25 mouse cellular contexts compared by ENCODE assay signal in the genomic region with DNA sequence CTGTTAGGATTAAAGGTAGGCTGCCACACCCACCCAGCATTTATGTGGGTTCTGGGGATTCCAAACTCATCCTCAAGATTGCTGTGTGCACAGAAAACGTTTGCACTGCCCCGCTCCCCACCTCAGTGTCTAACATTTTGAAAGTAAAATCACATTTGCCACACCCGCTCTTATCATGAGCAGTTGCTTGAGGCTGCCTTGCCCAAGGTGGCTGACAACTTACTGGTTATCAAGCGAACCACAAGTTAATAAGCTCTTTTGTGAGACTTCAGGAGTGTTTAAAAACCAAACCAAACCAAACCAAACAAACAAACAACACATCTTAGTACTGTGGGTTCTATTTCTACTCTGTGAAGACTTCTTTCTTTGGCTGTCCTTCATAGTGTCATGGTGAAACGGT.
DNase-seq lines count a peak whose midpoint lies in the region; ATAC-seq lines count a peak whose summit lies in the region.
"Had no signal": no experiment of that assay in that cellular context is flagged by ENCODE, and none has a peak within 500 bp of the region (broad histone marks: within the 10 kb centered on the region; RNA-seq: fewer than 3 reads in every experiment).

No protein-coding gene starts in this region.

- no peak overlapping the region for H3K27ac ChIP-seq in liver, embryonic 15.5 days (replicated peaks)
- no peak overlapping the region for H3K27ac ChIP-seq in limb, embryonic 10.5 days
- H3K27ac ChIP-seq: heart, adult 2 months; hindbrain, embryonic 14.5 days; layer of hippocampus, adult 2 months; midbrain, embryonic 12.5 days; neural tube, embryonic 13.5 days had no signal

- 0 out of 2 replicates have a peak, but pooled peaks cover 4% of the 10 kb centered on the region for H3K27me3 ChIP-seq in liver, embryonic 15.5 days
- no peaks in the 10 kb centered on the region for H3K27me3 ChIP-seq in limb, embryonic 10.5 days (ENCODE audit: low read depth, poor library complexity, severe bottlenecking)
- H3K27me3 ChIP-seq: heart, embryonic 12.5 days; neural tube, embryonic 13.5 days had no signal

- WGBS in liver, embryonic 15.5 days (ENCODE audit: insufficient replicate concordance), result 26% methylated on average over 5 of the region's 5 CpGs
- 82% methylated on average over 5 of the region's 5 CpGs for WGBS in limb, embryonic 10.5 days

- DNase-seq in c-Kit-positive CD71-positive TER-119-negative erythroid progenitor cells, embryonic 14.5 days (ENCODE audit: low read depth), result peak; percentile 59
- peak; percentile 55 for DNase-seq in liver
- DNase-seq in kidney, postnatal 10 days, result no peak
- DNase-seq in limb, embryonic 10.5 days (ENCODE audit: low spot score), result no peak
- no peak for DNase-seq in right cerebral cortex, postnatal 36 days (ENCODE audit: low spot score in 2 of 2)
- DNase-seq: adrenal gland, adult 8-10 months; cerebellum, adult 18-20 months; cerebellum, postnatal 14 days; gastrocnemius, postnatal 25 days; heart, adult 2 months; kidney, adult 11 months; kidney, postnatal 36 days; lung, embryonic 14.5 days; thymus, postnatal 4 days had no signal

- ATAC-seq in liver, embryonic 15.5 days (ENCODE audit: insufficient read depth), result peak; percentile 72
- ATAC-seq in granulocyte monocyte progenitor cell, adult 5-6 weeks (replicated peaks; ENCODE audit: poor library complexity, severe bottlenecking), result no peak
- ATAC-seq: activated CD4-positive, CD25-positive, alpha-beta regulatory T cell, adult 4 months; CD4-positive, CD25-positive, alpha-beta regulatory T cell, adult 4 months; forebrain, embryonic 14.5 days; inflammation-experienced regulatory T-cells, adult 6 months had no signal

- H3K9me3 ChIP-seq in liver, embryonic 15.5 days (replicated peaks), result no peaks in the 10 kb centered on the region
- no peaks in the 10 kb centered on the region for H3K9me3 ChIP-seq in limb, embryonic 10.5 days (replicated peaks)
- H3K9me3 ChIP-seq: heart, embryonic 12.5 days; midbrain, embryonic 12.5 days; neural tube, embryonic 13.5 days had no signal

- no peak overlapping the region for H3K4me3 ChIP-seq in liver, embryonic 15.5 days (replicated peaks)
- no peak overlapping the region for H3K4me3 ChIP-seq in limb, embryonic 10.5 days
- H3K4me3 ChIP-seq: heart, adult 2 months; heart, embryonic 12.5 days; layer of hippocampus, adult 2 months; midbrain, embryonic 12.5 days; neural tube, embryonic 13.5 days had no signal

- H3K9ac ChIP-seq in liver, embryonic 15.5 days, result no peak overlapping the region
- H3K9ac ChIP-seq: heart, embryonic 12.5 days; hindbrain, embryonic 14.5 days; lung, embryonic 14.5 days; midbrain, embryonic 12.5 days; neural tube, embryonic 13.5 days had no signal

- H3K4me2 ChIP-seq in liver, embryonic 15.5 days, result peak overlapping the region; percentile 26; the same call in 1 of the 2 replicates
- H3K4me2 ChIP-seq: heart, embryonic 12.5 days; hindbrain, embryonic 14.5 days; lung, embryonic 14.5 days; midbrain, embryonic 12.5 days; neural tube, embryonic 13.5 days had no signal

- peaks cover 32% of the 10 kb centered on the region for H3K4me1 ChIP-seq in liver, embryonic 15.5 days (replicated peaks)
- peaks cover 31% of the 10 kb centered on the region for H3K4me1 ChIP-seq in limb, embryonic 10.5 days

- H3K36me3 ChIP-seq in liver, embryonic 15.5 days (replicated peaks), result no peaks in the 10 kb centered on the region
- H3K36me3 ChIP-seq in limb, embryonic 10.5 days, result peaks cover 45% of the 10 kb centered on the region
- H3K36me3 ChIP-seq: midbrain, embryonic 12.5 days; neural tube, embryonic 13.5 days had no signal

Comparison
In these comparisons a context has a peak if more than half of its experiments do, and no peak if none do; other contexts are left out.
1. DNase-seq: peak in c-Kit-positive CD71-positive TER-119-negative erythroid progenitor cells, embryonic 14.5 days (single experiment) and liver (single experiment); none in kidney, postnatal 10 days (single experiment), limb, embryonic 10.5 days (single experiment) and right cerebral cortex, postnatal 36 days (0 of 2).